Mouse (Mus musculus) 3T3-L1 (cell line): Measurements from ENCODE around the gene Slc1a6.
A peak's percentile ranks its signal among the peaks of the same experiment; 100 is the strongest.
"Not testable (repeated sequence)": the region's sequence is repeated elsewhere in the genome, so short reads cannot be mapped to it uniquely, and the experiment has no call there.

Experiments
- DNase-seq: peaks from one replicate; pipeline ENCODE4 v3.0.0-alpha.2; 2015; ENCODE audit warnings: low read depth, low spot score

Gene Slc1a6

GRCm38 (mm10) chr10:78779981-78780651 lies at the start of gene Slc1a6:
Gene Slc1a6, plus strand, starts transcription at chr10:78780496.
- no peak for DNase-seq

DNA sequence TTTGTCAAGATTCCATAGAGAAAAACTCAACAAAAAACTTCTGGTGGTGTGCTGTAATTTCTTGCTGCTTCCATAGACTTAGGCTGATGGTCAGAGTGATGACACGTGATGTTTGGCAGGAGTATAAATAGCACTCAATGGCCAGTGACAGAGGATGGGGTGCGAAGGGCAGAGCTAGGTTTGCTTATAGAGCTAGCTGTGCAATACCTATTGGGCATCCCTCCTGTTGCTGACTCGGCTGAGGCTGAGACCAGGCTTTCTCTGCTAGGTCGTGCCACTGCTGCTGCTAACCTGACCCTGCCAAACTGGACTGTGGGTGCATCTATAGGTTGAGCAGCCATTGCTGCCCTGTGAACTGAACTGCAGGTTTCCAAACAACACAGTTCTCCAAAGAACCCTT lies 40.5 kb upstream of the Slc1a6 start:
- no peak for DNase-seq

DNA sequence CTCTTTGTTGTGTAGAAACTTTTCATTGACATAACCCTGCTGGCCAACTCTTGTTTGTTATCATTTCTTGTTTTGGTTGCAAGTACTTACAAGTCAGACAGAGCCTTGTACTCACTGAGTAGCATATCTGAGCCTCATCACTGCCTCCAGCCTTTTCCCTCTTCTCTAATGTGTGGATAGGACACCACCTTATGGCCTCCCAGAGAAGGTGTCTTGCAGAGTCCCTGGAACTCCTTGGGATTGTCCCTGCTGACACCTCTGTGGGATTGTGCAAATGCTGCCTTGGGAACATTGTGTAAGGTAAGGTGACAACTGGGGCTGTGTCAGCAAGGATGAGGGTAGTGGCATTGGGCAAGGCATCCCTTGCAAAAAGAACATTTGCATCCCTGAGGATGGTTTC lies 36.6 kb upstream of the Slc1a6 start:
- peak; percentile 61 for DNase-seq

DNA sequence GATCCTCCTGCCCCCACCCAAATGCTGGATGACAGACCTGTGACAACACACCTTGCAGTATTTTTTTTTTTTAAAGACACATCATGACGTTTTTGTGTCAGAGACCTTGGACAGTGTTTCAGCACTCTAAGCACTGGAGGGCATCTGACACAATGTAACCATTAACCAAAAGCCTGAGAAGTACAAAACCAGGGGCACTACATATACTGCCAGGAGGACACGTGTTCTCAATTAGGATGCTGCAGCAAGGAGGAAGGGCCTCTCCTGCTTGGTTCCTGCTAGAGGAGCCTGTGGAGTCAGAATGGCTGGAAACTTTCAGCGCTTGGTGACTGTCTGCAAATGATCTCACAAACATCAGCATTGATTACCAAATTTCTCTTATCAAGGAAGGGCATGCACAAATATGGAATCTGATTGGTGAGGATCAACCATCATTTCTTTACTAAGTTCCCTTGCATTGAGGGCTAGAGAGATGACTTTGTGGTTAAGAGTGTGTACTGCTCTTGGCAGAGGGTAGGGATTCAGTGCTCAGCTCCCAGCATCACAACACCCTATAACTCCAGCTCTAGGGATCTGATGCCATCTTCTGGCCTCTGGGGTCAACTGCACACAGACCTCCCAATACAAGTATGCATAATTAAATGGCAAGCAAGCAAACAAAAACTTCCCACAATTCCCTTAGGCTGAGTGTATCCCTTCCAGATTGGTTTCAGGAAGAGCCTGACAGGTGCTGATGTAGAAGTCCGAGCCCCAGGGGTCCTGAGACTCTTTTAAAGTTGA lies 34.7 kb upstream of the Slc1a6 start:
- DNase-seq: peak; percentile 64

DNA sequence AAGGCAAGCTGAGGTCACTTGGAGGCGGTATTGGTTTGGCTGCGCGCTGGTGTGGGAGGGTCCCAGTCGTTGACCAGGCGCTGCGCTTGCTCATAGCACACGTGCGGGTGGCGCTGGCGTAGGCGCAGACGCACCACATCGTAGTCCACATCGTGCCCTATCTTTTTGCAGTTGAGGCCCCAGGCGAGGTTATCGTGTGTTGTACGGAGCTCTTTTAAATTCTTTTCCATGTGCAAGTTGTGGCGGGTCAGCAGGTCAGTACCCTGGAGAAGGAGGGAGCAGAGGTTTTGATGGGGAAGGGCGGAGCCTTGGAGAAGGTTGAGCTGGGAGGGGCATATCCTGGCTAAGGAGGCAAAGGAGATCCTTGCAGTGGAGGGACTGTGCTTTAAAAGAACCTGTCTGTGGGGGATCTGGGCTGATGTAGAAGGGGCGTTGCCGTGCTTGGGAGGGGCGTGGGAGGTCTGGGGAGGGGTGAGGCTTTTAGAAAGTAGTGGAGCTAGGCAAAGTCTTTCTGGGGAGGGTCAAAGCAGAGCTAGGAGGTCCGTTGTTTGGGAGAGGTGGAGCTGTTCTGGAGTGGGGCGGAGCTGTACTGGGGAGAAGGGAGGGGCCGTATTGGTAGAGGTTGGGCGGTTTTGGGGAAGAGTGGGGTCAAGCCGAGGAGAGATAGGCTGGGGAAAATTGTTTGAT lies 33.1 kb upstream of the Slc1a6 start:
- no peak for DNase-seq

GRCm38 (mm10) chr10:78748161-78748560 lies 32.1 kb upstream of the Slc1a6 start:
- no peak for DNase-seq

DNA sequence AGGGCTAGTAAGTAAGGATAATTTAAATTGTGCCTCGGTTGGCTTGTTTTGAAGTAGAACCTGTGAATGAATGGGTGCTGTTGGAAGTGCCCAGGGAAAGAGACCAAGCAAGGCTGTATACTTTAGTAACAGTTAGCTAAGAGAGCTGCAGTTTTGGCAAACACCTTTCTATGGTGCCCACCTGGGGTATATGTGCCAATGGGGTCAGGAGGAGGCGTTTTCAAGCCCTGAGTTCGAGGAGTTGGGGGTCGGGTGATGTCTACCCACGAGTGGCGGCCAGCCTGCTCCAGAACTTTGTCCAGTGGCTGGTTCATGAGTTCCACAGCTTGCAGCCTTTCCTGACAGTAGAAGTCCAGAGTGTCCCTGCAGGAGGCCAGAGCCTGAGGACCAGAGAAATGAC lies 31.4 kb upstream of the Slc1a6 start:
- no peak for DNase-seq

GRCm38 (mm10) chr10:78752452-78753191 lies 27.7 kb upstream of the Slc1a6 start, which contains the start of gene Ccdc105:
Gene Ccdc105, minus strand, starts transcription at chr10:78753065.
- DNase-seq: no peak

DNA sequence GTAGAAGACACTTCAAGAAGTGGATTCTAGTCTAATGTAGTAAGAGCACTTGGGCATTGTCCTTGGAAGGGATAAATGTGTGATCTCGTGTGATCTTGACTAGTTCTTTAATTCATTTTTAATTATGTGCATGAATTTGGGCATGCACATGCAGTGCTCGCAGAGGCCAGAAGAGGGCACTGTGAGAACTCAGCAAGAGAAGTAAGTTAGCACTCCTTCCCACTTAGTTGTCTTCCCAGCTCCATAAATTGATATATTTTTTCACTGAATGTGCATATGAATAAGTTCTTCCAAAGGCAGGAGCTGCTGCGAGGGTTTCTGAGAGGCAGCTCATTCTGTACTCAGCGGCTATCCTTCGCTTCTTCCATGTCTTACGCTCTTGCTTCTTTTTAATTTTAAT lies 24.3 kb upstream of the Slc1a6 start:
- DNase-seq: peak; percentile 78

DNA sequence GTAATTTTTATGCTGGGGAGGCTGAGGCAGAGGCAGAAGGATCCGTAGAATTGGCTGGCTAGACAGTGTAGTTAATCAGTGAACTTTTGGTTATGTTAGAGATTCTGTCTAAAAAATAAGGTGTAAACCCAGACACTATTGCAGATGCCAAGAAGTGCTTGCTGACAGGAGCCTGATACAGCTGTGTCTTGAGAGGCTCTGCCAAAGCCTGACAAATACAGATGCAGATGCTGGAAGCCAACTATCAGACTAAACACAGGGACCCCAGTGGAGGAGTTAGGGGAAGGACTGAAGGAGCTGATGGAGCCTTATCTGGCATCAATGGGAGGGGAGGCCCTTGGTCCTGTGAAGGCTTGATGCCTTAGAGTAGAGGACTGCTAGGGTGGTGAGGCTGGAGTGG lies 14.7 kb upstream of the Slc1a6 start:
- no peak for DNase-seq

DNA sequence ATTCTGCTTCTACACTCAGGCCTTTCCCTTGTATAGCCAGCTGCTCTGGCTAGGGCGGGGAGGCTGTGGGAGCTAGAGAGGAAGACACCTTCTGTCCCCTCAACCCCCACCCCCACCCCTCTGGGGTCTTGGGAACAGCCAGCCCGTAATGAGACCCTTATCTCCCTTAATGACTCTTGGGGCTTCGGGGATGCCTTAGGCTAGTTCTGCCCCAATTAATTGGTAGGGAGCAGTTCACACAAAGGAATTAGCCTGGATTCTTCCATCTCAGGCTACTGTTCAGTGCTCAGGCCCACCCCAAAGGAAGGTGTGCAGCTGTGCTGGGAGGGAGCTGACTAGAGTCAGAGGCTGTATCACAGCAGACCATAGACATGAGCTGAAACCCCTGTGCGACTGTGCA lies 4.5 kb upstream of the Slc1a6 start:
- no peak for DNase-seq

- no peak for DNase-seq
Observed at GRCm38 (mm10) chr10:78779527-78779926, 769 bp upstream of the Slc1a6 start.

GRCm38 (mm10) chr10:78787566-78788087 lies 7.3 kb downstream of the Slc1a6 start:
- DNase-seq: no peak

DNA sequence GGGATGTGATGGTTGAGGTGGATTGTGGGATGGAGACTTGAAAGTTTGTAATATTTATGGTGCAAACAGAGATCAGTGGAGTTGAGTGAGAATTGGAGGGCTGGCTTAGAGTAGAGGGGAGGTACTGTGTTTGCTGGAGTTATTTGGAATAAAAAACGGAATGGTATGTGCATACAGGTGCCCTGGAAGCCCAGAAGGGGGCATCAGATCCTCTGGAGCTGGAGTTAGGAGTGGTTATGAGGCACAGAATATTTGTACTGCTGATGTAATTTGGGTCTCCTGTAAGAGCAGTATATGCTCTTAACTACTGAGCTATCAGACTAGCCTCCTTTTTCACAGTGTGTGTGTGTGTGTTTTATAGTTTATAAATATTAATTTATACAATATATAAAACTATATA lies 10.3 kb downstream of the Slc1a6 start:
- DNase-seq: peak; percentile 40

GRCm38 (mm10) chr10:78801449-78801848 lies 21.2 kb downstream of the Slc1a6 start:
- no peak for DNase-seq

DNA sequence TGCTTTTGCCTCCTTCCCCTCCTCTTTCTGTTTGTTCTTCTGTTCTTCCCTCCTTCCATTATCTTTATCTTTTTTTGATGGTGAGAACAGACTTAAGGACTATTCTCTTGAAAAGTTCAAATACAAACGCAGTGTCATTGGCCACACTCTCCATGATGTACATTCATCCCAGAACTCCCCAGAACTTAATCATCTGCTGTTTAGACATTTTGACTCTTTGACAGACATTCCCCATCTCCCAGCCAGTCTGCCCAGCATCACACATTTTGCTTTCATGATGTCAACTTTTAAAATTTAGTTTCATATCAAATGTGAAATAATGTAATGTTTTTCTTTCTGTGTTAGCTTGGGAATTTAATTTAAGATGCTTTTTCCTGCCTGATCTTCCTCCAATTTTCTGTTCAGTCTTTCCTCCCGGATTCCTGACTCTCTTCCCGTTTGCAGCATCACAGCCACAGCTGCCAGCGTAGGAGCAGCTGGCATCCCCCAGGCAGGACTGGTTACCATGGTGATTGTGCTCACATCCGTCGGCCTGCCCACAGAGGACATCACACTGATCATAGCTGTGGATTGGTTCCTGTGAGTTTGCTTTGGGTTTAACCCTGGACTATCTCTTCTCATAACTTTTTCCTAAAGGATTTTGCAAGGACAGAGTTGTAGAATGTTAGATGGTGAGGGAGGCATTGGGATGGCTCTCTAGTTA lies 32.2 kb downstream of the Slc1a6 start:
- DNase-seq: no peak

DNA sequence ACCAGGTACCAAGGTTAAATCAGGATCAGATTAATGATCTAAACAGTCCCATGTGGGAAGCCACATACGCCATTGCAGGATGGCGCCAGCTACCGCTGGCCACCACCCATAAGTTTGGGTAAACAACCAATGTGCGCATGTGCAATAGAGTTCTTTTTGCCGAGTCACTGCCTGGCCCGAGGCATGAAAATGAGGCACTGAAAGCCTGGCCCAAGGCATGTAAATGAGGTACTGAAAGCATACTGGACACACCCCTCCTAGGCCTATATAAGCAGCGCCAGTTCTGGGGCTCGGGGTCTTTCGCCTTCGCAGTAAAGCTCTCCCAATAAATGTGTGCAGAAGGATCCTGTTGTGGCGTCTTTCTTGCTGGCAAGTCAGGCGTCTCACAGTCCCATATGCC lies 60.2 kb downstream of the Slc1a6 start:
- not testable (repeated sequence) for DNase-seq

GRCm38 (mm10) chr10:78852066-78852465 lies 71.8 kb downstream of the Slc1a6 start, which contains the start of gene Olfr1356:
Gene Olfr1356, minus strand, starts transcription at chr10:78852166.
- DNase-seq: no peak
